In genomic region chr12:81691177-81691730, GRCm38 (mm10) we compare ENCODE assay signal across 13 mouse cellular contexts.
DNase-seq lines count a peak whose midpoint lies in the region; ATAC-seq and TF ChIP-seq lines count a peak whose summit lies in the region.
"Had no signal": no experiment of that assay in that cellular context is flagged by ENCODE, and none has a peak within 500 bp of the region (broad histone marks: within the 10 kb centered on the region; RNA-seq: fewer than 3 reads in every experiment).

No protein-coding gene starts in this region.

- no peak overlapping the region for H3K4me3 ChIP-seq in heart, embryonic 14.5 days (ENCODE audit: control insufficient read depth in 1 of 2, insufficient read depth in 1 of 2, low read depth in 1 of 2, low read length in 2 of 2)
- H3K4me3 ChIP-seq in kidney, postnatal 0 days (replicated peaks; ENCODE audit: low read depth, low read length) = no peak overlapping the region
- H3K4me3 ChIP-seq in liver, embryonic 12.5 days = no peak overlapping the region
- H3K4me3 ChIP-seq: gastrocnemius, adult 2 months; left cerebral cortex, adult 2 months; liver, embryonic 15.5 days had no signal

- no peaks in the 10 kb centered on the region for H3K36me3 ChIP-seq in heart, embryonic 14.5 days (ENCODE audit: control insufficient read depth, insufficient read depth, low read length)
- H3K36me3 ChIP-seq in kidney, postnatal 0 days (ENCODE audit: insufficient read depth, low read length) = no peaks in the 10 kb centered on the region
- H3K36me3 ChIP-seq in liver, embryonic 12.5 days = no peaks in the 10 kb centered on the region
- H3K36me3 ChIP-seq: liver, embryonic 15.5 days had no signal

- TF ChIP-seq CTCF in kidney, postnatal 0 days (IDR thresholded peaks at IDR 0.05; ENCODE audit: low read depth) = no peak

- DNase-seq in embryo, embryonic 10 days (ENCODE audit: low spot score) = peak; percentile 7
- no peak for DNase-seq in embryo, embryonic 9.5 days (ENCODE audit: extremely low spot score)
- peak; percentile 35 for DNase-seq in NIH3T3 (ENCODE audit: low read depth)
- peak; percentile 40 for DNase-seq in kidney, postnatal 0 days (ENCODE audit: low spot score)
- DNase-seq in gastrocnemius, postnatal 14 days = no peak
- no peak for DNase-seq in urinary bladder, postnatal 10 days (ENCODE audit: low spot score)
- DNase-seq: cerebellum, postnatal 14 days; gastrocnemius, adult 2 months had no signal

- no peaks in the 10 kb centered on the region for H3K9me3 ChIP-seq in heart, embryonic 14.5 days (ENCODE audit: control insufficient read depth, low read length)
- H3K9me3 ChIP-seq in kidney, postnatal 0 days (replicated peaks; ENCODE audit: low read length) = no peaks in the 10 kb centered on the region
- no peaks in the 10 kb centered on the region for H3K9me3 ChIP-seq in liver, embryonic 12.5 days (replicated peaks)
- H3K9me3 ChIP-seq: liver, embryonic 15.5 days had no signal

- H3K27me3 ChIP-seq in heart, embryonic 14.5 days (ENCODE audit: control insufficient read depth, insufficient read depth, low read length) = no peaks in the 10 kb centered on the region
- H3K27me3 ChIP-seq in kidney, postnatal 0 days (ENCODE audit: insufficient read depth, low read length) = no peaks in the 10 kb centered on the region
- H3K27me3 ChIP-seq in liver, embryonic 12.5 days (replicated peaks) = 0 out of 2 replicates have a peak, but pooled peaks cover 2% of the 10 kb centered on the region
- H3K27me3 ChIP-seq: Patski had no signal

- ATAC-seq in heart, embryonic 14.5 days (ENCODE audit: insufficient number of reproducible peaks, insufficient read depth, low FRiP score, low read depth) = peak; percentile 77
- ATAC-seq in kidney, postnatal 0 days (replicated peaks; ENCODE audit: low FRiP score, low read depth) = peak; percentile 29; the same call in 1 of the 2 replicates
- no peak for ATAC-seq in liver, embryonic 12.5 days
- ATAC-seq: Patski had no signal

- H3K4me2 ChIP-seq in heart, embryonic 14.5 days (ENCODE audit: low read length) = no peak overlapping the region
- H3K4me2 ChIP-seq in kidney, postnatal 0 days (ENCODE audit: low read length) = no peak overlapping the region
- H3K4me2 ChIP-seq in liver, embryonic 12.5 days = no peak overlapping the region
- H3K4me2 ChIP-seq: liver, embryonic 15.5 days had no signal

- intact Hi-C loops in gastrocnemius, postnatal 14 days (cut with DNase I; ENCODE audit: low total_unique reads) = no loop called here

- 36% methylated on average over 8 of the region's 8 CpGs for WGBS in heart, embryonic 14.5 days
- 36% methylated on average over 8 of the region's 8 CpGs for WGBS in kidney, postnatal 0 days
- 27% methylated on average over 8 of the region's 8 CpGs for WGBS in liver, embryonic 12.5 days (ENCODE audit: insufficient replicate concordance)

- no peak overlapping the region for H3K9ac ChIP-seq in heart, embryonic 14.5 days (ENCODE audit: low read length)
- H3K9ac ChIP-seq in kidney, postnatal 0 days (ENCODE audit: low read depth, low read length) = no peak overlapping the region
- no peak overlapping the region for H3K9ac ChIP-seq in liver, embryonic 12.5 days
- H3K9ac ChIP-seq: liver, embryonic 15.5 days had no signal

- peak overlapping the region; percentile 75 to 77 for H3K27ac ChIP-seq in heart, embryonic 14.5 days (replicated peaks in 1 of 2; ENCODE audit: control insufficient read depth in 1 of 2, insufficient read depth in 1 of 2, low read depth in 2 of 2, low read length in 2 of 2)
- H3K27ac ChIP-seq in kidney, postnatal 0 days = no peak overlapping the region
- no peak overlapping the region for H3K27ac ChIP-seq in liver, embryonic 12.5 days
- H3K27ac ChIP-seq: gastrocnemius, adult 2 months; left cerebral cortex, adult 2 months; liver, embryonic 15.5 days had no signal

- H3K4me1 ChIP-seq in heart, embryonic 14.5 days (ENCODE audit: control insufficient read depth in 2 of 2, insufficient read depth in 2 of 2, low read length in 2 of 2) = peaks cover 5% of the 10 kb centered on the region in 2 experiments; a peak in 3 of 4 replicates
- H3K4me1 ChIP-seq in kidney, postnatal 0 days (replicated peaks; ENCODE audit: insufficient read depth, low read length) = no peaks in the 10 kb centered on the region
- H3K4me1 ChIP-seq in liver, embryonic 12.5 days = no peaks in the 10 kb centered on the region
- H3K4me1 ChIP-seq: liver, embryonic 15.5 days had no signal

Comparison
In these comparisons a context has a peak if more than half of its experiments do, and no peak if none do; other contexts are left out.
1. DNase-seq: peak in embryo, embryonic 10 days (single experiment), NIH3T3 (single experiment) and kidney, postnatal 0 days (single experiment); none in embryo, embryonic 9.5 days (single experiment), gastrocnemius, postnatal 14 days (single experiment) and urinary bladder, postnatal 10 days (single experiment).
2. H3K27ac ChIP-seq: peak in heart, embryonic 14.5 days (2 of 2); none in kidney, postnatal 0 days (single experiment) and liver, embryonic 12.5 days (single experiment).